Mouse (Mus musculus): ENCODE results near the gene Btnl1. TPM values are rescaled to one million over a fixed set of nuclear protein-coding genes. Genes with fewer than 3 reads are reported as not detected.

Btnl1 gene
- polyA plus RNA-seq, 1 experiment from 2014 or later: not detected

DNA sequence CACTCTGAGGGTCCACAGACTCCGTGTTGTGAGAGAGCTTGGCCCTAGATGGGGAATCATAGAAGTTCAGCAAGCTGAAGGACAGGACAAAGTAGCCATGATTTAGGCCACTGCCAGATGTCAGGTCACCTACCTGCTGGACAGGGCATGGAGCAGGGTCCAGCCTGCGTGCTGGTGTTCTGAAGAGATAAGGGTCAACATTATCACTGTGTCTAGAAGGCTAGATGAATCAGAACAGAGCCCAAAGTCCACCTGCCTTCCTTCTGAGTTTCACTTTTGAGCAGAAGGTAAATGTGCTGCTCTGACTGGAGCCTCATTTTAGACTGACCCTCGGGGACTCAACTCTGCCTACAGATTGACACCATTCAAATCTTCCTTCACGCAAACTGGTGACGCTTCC lies 22.4 kb upstream of the Btnl1 start, which contains the start of gene Btnl2:
Gene Btnl2 (plus strand): TSS at position 284 of the 400 bp plus-strand sequence.
- Histone ChIP-seq H3K4me3 (ENCODE audit: low read length) (no peak within 1 kb of the TSS), H3K4me2 (ENCODE audit: low read length) (no peak within 1 kb of the TSS), H3K27ac (ENCODE audit: low read depth, low read length) (no peak within 1 kb of the TSS), H3K9ac (ENCODE audit: low read depth, low read length) (no peak within 1 kb of the TSS), H3K36me3 (ENCODE audit: control insufficient read depth, insufficient read depth, low read length) (no peaks in the 10 kb centered on the region), H3K27me3 (replicated peaks; ENCODE audit: control insufficient read depth, insufficient read depth, low read length) (no peaks in the 10 kb centered on the region), H3K4me1 (ENCODE audit: control insufficient read depth, insufficient read depth, low read depth, low read length) (no peaks in the 10 kb centered on the region), H3K9me3 (ENCODE audit: control insufficient read depth, low read length) (no peaks in the 10 kb centered on the region)
- ATAC-seq: no peak
- 90% methylated on average over 5 of the region's 5 CpGs for WGBS

DNA sequence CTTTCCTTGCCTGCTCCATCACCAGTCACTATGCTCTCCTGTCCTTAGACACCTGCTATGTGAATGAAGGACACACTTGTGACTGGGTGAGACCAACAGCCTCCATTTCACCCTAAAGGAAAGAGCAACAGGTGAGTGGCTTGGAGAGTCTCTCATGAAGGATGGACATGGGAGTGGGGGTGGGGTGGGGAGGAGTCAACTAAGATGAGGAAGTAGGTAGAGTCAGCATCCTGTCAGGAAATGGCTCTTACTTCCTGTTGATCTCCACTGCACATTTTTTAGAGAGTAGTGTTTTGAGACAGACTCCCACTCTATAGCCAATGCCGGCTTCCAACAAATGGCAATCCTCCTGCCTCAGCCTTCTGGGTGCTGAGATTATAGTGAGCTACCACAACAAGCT lies 22.0 kb upstream of the Btnl1 start:
- no peak overlapping the region for H3K9ac ChIP-seq (ENCODE audit: low read depth, low read length)
- WGBS: 94% methylated on average over 1 of the region's 1 CpGs
- no peaks in the 10 kb centered on the region for H3K9me3 ChIP-seq (ENCODE audit: control insufficient read depth, low read length)
- ATAC-seq: no peak
- H3K4me3 ChIP-seq (ENCODE audit: low read length): no peak overlapping the region
- H3K27ac ChIP-seq (ENCODE audit: low read depth, low read length): no peak overlapping the region
- H3K4me2 ChIP-seq (ENCODE audit: low read length): no peak overlapping the region
- H3K4me1 ChIP-seq (ENCODE audit: control insufficient read depth, insufficient read depth, low read depth, low read length): no peaks in the 10 kb centered on the region
- H3K36me3 ChIP-seq (ENCODE audit: control insufficient read depth, insufficient read depth, low read length): no peaks in the 10 kb centered on the region
- H3K27me3 ChIP-seq (replicated peaks; ENCODE audit: control insufficient read depth, insufficient read depth, low read length): no peaks in the 10 kb centered on the region

- H3K4me1 ChIP-seq (ENCODE audit: control insufficient read depth, insufficient read depth, low read depth, low read length): no peaks in the 10 kb centered on the region
- H3K27me3 ChIP-seq (replicated peaks; ENCODE audit: control insufficient read depth, insufficient read depth, low read length): no peaks in the 10 kb centered on the region
- no peak for ATAC-seq
- no peak overlapping the region for H3K27ac ChIP-seq (ENCODE audit: low read depth, low read length)
- no peaks in the 10 kb centered on the region for H3K36me3 ChIP-seq (ENCODE audit: control insufficient read depth, insufficient read depth, low read length)
- H3K4me2 ChIP-seq (ENCODE audit: low read length): no peak overlapping the region
- no peak overlapping the region for H3K4me3 ChIP-seq (ENCODE audit: low read length)
- 84% methylated on average over 15 of the region's 15 CpGs for WGBS
- no peak overlapping the region for H3K9ac ChIP-seq (ENCODE audit: low read depth, low read length)
- H3K9me3 ChIP-seq (ENCODE audit: control insufficient read depth, low read length): no peaks in the 10 kb centered on the region
Observed at GRCm38 (mm10) chr17:34362954-34363546, 13.9 kb upstream of the Btnl1 start.

- Histone ChIP-seq H3K9me3 (ENCODE audit: control insufficient read depth, low read length) (no peaks in the 10 kb centered on the region), H3K4me3 (ENCODE audit: low read length) (no peak overlapping the region), H3K4me1 (ENCODE audit: control insufficient read depth, insufficient read depth, low read depth, low read length) (no peaks in the 10 kb centered on the region), H3K27ac (ENCODE audit: low read depth, low read length) (no peak overlapping the region), H3K4me2 (ENCODE audit: low read length) (no peak overlapping the region), H3K36me3 (ENCODE audit: control insufficient read depth, insufficient read depth, low read length) (no peaks in the 10 kb centered on the region), H3K27me3 (replicated peaks; ENCODE audit: control insufficient read depth, insufficient read depth, low read length) (no peaks in the 10 kb centered on the region), H3K9ac (ENCODE audit: low read depth, low read length) (no peak overlapping the region)
- WGBS: 81% methylated on average over 3 of the region's 3 CpGs
- no peak for ATAC-seq
Observed at GRCm38 (mm10) chr17:34363676-34364310, 13.1 kb upstream of the Btnl1 start.

DNA sequence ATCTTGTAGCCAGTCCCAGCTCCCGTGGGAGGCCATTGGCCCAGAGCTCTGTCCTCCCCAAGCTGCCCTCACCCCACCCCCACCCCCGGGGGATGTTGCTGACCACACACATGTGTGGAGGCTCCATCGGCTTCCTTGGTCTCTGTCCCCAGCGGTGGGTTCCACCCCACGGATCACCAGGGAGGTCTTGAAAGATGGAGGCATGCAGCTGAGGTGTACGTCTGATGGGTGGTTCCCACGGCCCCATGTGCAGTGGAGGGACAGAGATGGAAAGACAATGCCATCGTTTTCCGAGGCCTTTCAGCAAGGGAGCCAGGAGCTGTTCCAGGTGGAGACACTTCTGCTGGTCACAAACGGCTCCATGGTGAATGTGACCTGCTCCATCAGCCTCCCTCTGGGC lies 11.9 kb upstream of the Btnl1 start:
- Histone ChIP-seq H3K9ac (ENCODE audit: low read depth, low read length) (no peak overlapping the region), H3K27ac (ENCODE audit: low read depth, low read length) (no peak overlapping the region), H3K4me2 (ENCODE audit: low read length) (no peak overlapping the region), H3K36me3 (ENCODE audit: control insufficient read depth, insufficient read depth, low read length) (no peaks in the 10 kb centered on the region), H3K4me3 (ENCODE audit: low read length) (no peak overlapping the region), H3K9me3 (ENCODE audit: control insufficient read depth, low read length) (no peaks in the 10 kb centered on the region), H3K4me1 (ENCODE audit: control insufficient read depth, insufficient read depth, low read depth, low read length) (no peaks in the 10 kb centered on the region), H3K27me3 (replicated peaks; ENCODE audit: control insufficient read depth, insufficient read depth, low read length) (no peaks in the 10 kb centered on the region)
- no peak for ATAC-seq
- WGBS: 71% methylated on average over 10 of the region's 10 CpGs

DNA sequence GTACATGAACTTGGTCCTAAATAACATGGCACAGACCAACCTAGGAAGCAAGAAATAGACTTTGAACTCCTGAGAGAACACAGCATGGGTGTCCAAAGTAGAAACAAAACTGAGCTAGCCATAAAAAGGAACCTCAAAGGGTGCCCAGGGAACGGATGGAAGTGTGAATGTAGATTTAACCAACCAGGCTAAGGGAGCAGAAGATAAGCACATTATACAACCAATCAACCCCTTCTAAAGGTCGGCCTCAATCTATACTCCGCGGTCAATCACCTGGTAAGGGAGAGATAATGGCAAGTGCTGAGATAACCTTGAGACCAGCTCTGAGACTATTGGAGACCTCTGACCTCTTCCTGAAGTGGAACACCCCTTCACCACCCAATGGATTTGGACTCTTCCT lies 6.4 kb upstream of the Btnl1 start:
- H3K27me3 ChIP-seq (replicated peaks; ENCODE audit: control insufficient read depth, insufficient read depth, low read length): no peaks in the 10 kb centered on the region
- no peaks in the 10 kb centered on the region for H3K36me3 ChIP-seq (ENCODE audit: control insufficient read depth, insufficient read depth, low read length)
- no peak overlapping the region for H3K4me2 ChIP-seq (ENCODE audit: low read length)
- no peak for ATAC-seq
- H3K9me3 ChIP-seq (ENCODE audit: control insufficient read depth, low read length): no peaks in the 10 kb centered on the region
- no peak overlapping the region for H3K4me3 ChIP-seq (ENCODE audit: low read length)
- H3K4me1 ChIP-seq (ENCODE audit: control insufficient read depth, insufficient read depth, low read depth, low read length): no peaks in the 10 kb centered on the region
- H3K9ac ChIP-seq (ENCODE audit: low read depth, low read length): no peak overlapping the region
- H3K27ac ChIP-seq (ENCODE audit: low read depth, low read length): no peak overlapping the region
- WGBS: 85% methylated on average over 4 of the region's 4 CpGs

GRCm38 (mm10) chr17:34373055-34373709 lies 3.8 kb upstream of the Btnl1 start:
- Histone ChIP-seq H3K9me3 (ENCODE audit: control insufficient read depth, low read length) (no peaks in the 10 kb centered on the region), H3K27me3 (replicated peaks; ENCODE audit: control insufficient read depth, insufficient read depth, low read length) (no peaks in the 10 kb centered on the region), H3K36me3 (ENCODE audit: control insufficient read depth, insufficient read depth, low read length) (no peaks in the 10 kb centered on the region), H3K4me2 (ENCODE audit: low read length) (no peak overlapping the region), H3K4me3 (ENCODE audit: low read length) (no peak overlapping the region), H3K9ac (ENCODE audit: low read depth, low read length) (no peak overlapping the region), H3K27ac (ENCODE audit: low read depth, low read length) (no peak overlapping the region), H3K4me1 (ENCODE audit: control insufficient read depth, insufficient read depth, low read depth, low read length) (no peaks in the 10 kb centered on the region)
- no peak for ATAC-seq
- whole genome bisulfite sequencing: 83% methylated on average over 6 of the region's 6 CpGs

DNA sequence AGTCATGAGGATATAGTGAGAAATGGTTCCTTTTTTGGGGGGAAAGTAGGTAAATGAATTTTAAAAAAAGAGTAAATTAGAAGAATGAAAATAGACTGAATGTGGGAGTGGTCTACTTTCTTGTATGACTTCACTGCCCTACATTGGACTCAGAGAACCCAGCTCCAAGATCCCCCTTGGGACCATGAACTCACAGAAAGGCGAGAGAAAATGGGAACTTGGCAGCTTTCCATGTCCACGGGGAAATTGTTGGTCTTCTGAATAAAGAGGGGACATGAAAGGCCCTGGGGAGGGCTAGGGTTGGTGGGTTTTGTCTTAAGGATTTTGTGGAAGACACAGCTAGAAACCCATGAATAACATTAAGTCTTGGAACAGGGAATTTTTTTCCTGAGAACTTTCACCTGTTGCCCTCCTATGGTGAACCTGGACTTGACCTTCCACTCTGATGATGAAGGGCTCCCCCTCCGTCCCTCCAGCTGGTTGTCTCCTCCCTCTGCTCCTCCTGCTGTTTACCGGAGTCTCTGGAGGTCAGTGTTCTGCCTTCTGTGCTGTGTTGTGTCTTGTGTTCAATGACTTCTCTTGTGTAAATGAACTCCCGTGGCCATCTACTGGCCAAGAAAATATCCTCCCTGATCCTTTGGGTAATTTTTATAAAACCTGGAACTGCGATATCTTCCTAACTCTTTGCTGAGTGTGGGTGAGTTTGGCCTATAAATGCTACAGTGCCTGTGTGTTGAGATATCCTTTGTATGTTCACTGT lies 698 bp downstream of the Btnl1 start:
- Histone ChIP-seq H3K4me3 (ENCODE audit: low read length) (no peak overlapping the region), H3K36me3 (ENCODE audit: control insufficient read depth, insufficient read depth, low read length) (no peaks in the 10 kb centered on the region), H3K9me3 (ENCODE audit: control insufficient read depth, low read length) (no peaks in the 10 kb centered on the region), H3K27ac (ENCODE audit: low read depth, low read length) (no peak overlapping the region), H3K4me2 (ENCODE audit: low read length) (no peak overlapping the region), H3K9ac (ENCODE audit: low read depth, low read length) (no peak overlapping the region), H3K27me3 (replicated peaks; ENCODE audit: control insufficient read depth, insufficient read depth, low read length) (no peaks in the 10 kb centered on the region), H3K4me1 (ENCODE audit: control insufficient read depth, insufficient read depth, low read depth, low read length) (no peaks in the 10 kb centered on the region)
- WGBS: 55% methylated on average over 6 of the region's 6 CpGs
- ATAC-seq: no peak

- no peaks in the 10 kb centered on the region for H3K4me1 ChIP-seq (ENCODE audit: control insufficient read depth, insufficient read depth, low read depth, low read length)
- 80% methylated on average over 2 of the region's 2 CpGs for WGBS
- no peak overlapping the region for H3K4me3 ChIP-seq (ENCODE audit: low read length)
Observed at GRCm38 (mm10) chr17:34378716-34379115, 1.8 kb downstream of the Btnl1 start.

More at GRCm38 (mm10) chr17:34378716-34379115, 1.8 kb downstream of the Btnl1 start:
- Histone ChIP-seq H3K9ac (ENCODE audit: low read depth, low read length) (no peak overlapping the region), H3K9me3 (ENCODE audit: control insufficient read depth, low read length) (no peaks in the 10 kb centered on the region), H3K36me3 (ENCODE audit: control insufficient read depth, insufficient read depth, low read length) (no peaks in the 10 kb centered on the region), H3K27ac (ENCODE audit: low read depth, low read length) (no peak overlapping the region), H3K27me3 (replicated peaks; ENCODE audit: control insufficient read depth, insufficient read depth, low read length) (no peaks in the 10 kb centered on the region), H3K4me2 (ENCODE audit: low read length) (no peak overlapping the region)
- ATAC-seq: no peak
